Mouse (Mus musculus): ENCODE data around the gene Tas2r110. TPM values are rescaled to one million over a fixed set of nuclear protein-coding genes. Genes with fewer than 3 reads are reported as not detected.

Tas2r110 gene
- not detected in 2 replicates for polyA plus RNA-seq (2012; rRNA removed)
- polyA plus RNA-seq (2014; fragmentation: Nextera tagmentation; extraction: Ambion mirVana), result not detected in 2 replicates

DNA sequence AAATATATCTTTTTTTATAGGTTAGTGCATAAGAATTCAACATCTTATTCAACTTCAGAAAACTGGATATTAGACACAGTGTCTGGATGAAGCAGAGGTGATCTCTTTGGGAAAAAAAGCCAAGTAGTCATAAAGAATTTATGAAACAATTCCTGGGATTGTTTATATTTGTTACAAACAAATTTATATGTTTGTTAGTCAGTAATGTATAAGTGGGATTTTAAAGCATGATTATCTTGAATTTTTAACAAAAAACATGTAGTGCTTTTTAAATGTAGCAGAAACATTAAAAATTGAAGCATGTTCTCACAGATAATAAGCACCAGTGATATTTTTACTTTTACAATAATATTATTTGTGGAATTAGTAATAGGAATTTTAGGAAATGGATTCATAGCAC, at the start of gene Tas2r110:
TSS of gene Tas2r110 (plus strand) at position 301 of the 400 bp plus-strand sequence.
- TF ChIP-seq CTCF (IDR thresholded peaks at IDR 0.05; ENCODE audit: low read depth) (no peak), EP300 (IDR thresholded peaks at IDR 0.05; ENCODE audit: low read depth) (no peak)
- Histone ChIP-seq H3K27me3 (ENCODE audit: control insufficient read depth, insufficient read depth, low read length) (no peaks in the 10 kb centered on the region), H3K9me3 (ENCODE audit: control insufficient read depth, low read length) (no peaks in the 10 kb centered on the region), H3K4me1 (replicated peaks; ENCODE audit: control insufficient read depth in 2 of 2, insufficient read depth in 2 of 2, low read length in 1 of 2) (no peaks in the 10 kb centered on the region), H3K27ac (no peak within 1 kb of the TSS), H3K9ac (replicated peaks) (no peak within 1 kb of the TSS), H3K36me3 (replicated peaks; ENCODE audit: control insufficient read depth, insufficient read depth, low read depth) (no peaks in the 10 kb centered on the region), H3K4me2 (ENCODE audit: low read depth) (no peak within 1 kb of the TSS), H3K4me3 (ENCODE audit: insufficient read depth in 1 of 2, low read depth in 2 of 2, low read length in 2 of 2) (no peak within 1 kb of the TSS)
- ATAC-seq (ENCODE audit: insufficient read depth) (no peak), DNase-seq (ENCODE audit: low read depth in 3 of 3, low spot score in 3 of 3) (no peak)

DNA sequence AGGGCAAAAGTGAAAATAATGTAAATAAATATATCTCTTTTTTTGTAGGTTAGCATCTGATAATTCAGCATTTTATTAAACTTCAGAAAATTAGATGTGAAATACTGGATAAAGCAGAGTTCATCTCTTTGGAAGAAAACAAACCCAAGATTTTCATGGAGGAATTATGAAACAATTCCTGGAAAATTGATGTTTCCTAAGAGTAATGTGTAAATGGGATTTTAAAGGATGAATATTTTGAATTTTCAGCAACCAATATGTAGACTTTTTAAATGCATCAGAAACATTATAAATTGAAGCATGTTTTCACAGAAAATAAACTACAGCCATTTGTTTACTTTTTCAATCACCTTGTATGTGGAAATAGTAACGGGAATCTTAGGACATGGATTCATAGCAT, 21.0 kb upstream of the Tas2r110 start, which contains the start of gene Tas2r123:
TSS of gene Tas2r123 (plus strand) at position 301 of the 400 bp plus-strand sequence.
- no peaks in the 10 kb centered on the region for H3K36me3 ChIP-seq (replicated peaks; ENCODE audit: control insufficient read depth, insufficient read depth, low read depth)
- H3K4me2 ChIP-seq (ENCODE audit: low read depth), result no peak within 1 kb of the TSS
- no peak within 1 kb of the TSS for H3K27ac ChIP-seq
- no peaks in the 10 kb centered on the region for H3K27me3 ChIP-seq (ENCODE audit: control insufficient read depth, insufficient read depth, low read length)
- TF ChIP-seq EP300 (IDR thresholded peaks at IDR 0.05; ENCODE audit: low read depth) (no peak), CTCF (IDR thresholded peaks at IDR 0.05; ENCODE audit: low read depth) (no peak)
- no peak within 1 kb of the TSS for H3K9ac ChIP-seq (replicated peaks)
- no peaks in the 10 kb centered on the region for H3K4me1 ChIP-seq (replicated peaks; ENCODE audit: control insufficient read depth in 2 of 2, insufficient read depth in 2 of 2, low read length in 1 of 2)
- DNase-seq (ENCODE audit: low read depth in 3 of 3, low spot score in 3 of 3) (no peak), ATAC-seq (ENCODE audit: insufficient read depth) (no peak)
- no peak within 1 kb of the TSS for H3K4me3 ChIP-seq (ENCODE audit: insufficient read depth in 1 of 2, low read depth in 2 of 2, low read length in 2 of 2)
- whole genome bisulfite sequencing (ENCODE audit: insufficient replicate concordance), result 63% methylated on average over 1 of the region's 1 CpGs
- no peaks in the 10 kb centered on the region for H3K9me3 ChIP-seq (ENCODE audit: control insufficient read depth, low read length)

DNA sequence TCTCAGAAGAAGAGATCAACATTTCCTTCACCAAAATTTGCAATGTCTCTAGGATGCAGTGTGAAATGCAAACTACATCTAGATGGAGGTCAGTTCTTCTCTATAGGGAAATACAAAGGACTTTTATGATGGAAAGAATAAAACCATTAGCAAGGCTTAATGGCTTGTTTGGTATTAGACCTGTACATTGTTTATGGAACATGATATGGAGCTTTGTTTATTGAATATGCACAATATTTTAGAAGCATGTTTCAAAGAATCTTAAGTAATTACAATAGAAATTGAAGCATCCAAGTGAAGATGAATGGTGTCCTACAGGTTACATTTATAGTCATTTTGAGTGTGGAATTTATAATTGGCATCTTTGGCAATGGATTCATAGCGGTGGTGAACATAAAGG, 12.7 kb upstream of the Tas2r110 start, which contains the start of gene Tas2r116:
TSS of gene Tas2r116 (plus strand) at position 301 of the 400 bp plus-strand sequence.
- no peaks in the 10 kb centered on the region for H3K36me3 ChIP-seq (replicated peaks; ENCODE audit: control insufficient read depth, insufficient read depth, low read depth)
- 46% methylated on average over 1 of the region's 1 CpGs for WGBS (ENCODE audit: insufficient replicate concordance)
- DNase-seq (ENCODE audit: low read depth in 3 of 3, low spot score in 3 of 3), result no peak
- TF ChIP-seq CTCF (IDR thresholded peaks at IDR 0.05; ENCODE audit: low read depth), result no peak
- TF ChIP-seq EP300 (IDR thresholded peaks at IDR 0.05; ENCODE audit: low read depth), result no peak
- H3K27me3 ChIP-seq (ENCODE audit: control insufficient read depth, insufficient read depth, low read length), result no peaks in the 10 kb centered on the region
- no peak within 1 kb of the TSS for H3K4me2 ChIP-seq (ENCODE audit: low read depth)
- H3K27ac ChIP-seq, result no peak within 1 kb of the TSS
- ATAC-seq (ENCODE audit: insufficient read depth), result no peak
- no peaks in the 10 kb centered on the region for H3K9me3 ChIP-seq (ENCODE audit: control insufficient read depth, low read length)
- H3K9ac ChIP-seq (replicated peaks), result no peak within 1 kb of the TSS
- no peak within 1 kb of the TSS for H3K4me3 ChIP-seq (ENCODE audit: insufficient read depth in 1 of 2, low read depth in 2 of 2, low read length in 2 of 2)
- H3K4me1 ChIP-seq (replicated peaks; ENCODE audit: control insufficient read depth in 2 of 2, insufficient read depth in 2 of 2, low read length in 1 of 2), result no peaks in the 10 kb centered on the region

DNA sequence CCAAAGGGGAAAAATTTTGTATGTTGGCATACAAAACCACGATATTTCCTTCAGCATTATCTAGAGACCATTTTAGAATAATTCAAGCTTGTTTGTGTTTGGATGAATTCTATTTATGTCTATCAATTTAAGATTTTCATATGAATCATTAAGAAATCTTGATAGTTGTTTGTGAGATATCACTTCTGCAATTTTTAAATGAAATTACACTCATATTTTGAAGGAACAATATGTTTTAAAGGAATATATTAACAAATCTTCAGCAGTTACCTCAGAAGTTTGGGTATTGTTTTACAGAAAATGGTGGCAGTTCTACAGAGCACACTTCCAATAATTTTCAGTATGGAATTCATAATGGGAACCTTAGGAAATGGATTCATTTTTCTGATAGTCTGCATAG, 24.9 kb downstream of the Tas2r110 start, which contains the start of gene Tas2r113:
TSS of gene Tas2r113 (plus strand) at position 301 of the 400 bp plus-strand sequence.
- Histone ChIP-seq H3K9ac (replicated peaks) (no peak within 1 kb of the TSS), H3K4me2 (ENCODE audit: low read depth) (no peak within 1 kb of the TSS), H3K4me3 (ENCODE audit: insufficient read depth in 1 of 2, low read depth in 2 of 2, low read length in 2 of 2) (no peak within 1 kb of the TSS), H3K4me1 (replicated peaks; ENCODE audit: control insufficient read depth in 2 of 2, insufficient read depth in 2 of 2, low read length in 1 of 2) (no peaks in the 10 kb centered on the region), H3K36me3 (replicated peaks; ENCODE audit: control insufficient read depth, insufficient read depth, low read depth) (no peaks in the 10 kb centered on the region), H3K27me3 (ENCODE audit: control insufficient read depth, insufficient read depth, low read length) (no peaks in the 10 kb centered on the region), H3K9me3 (ENCODE audit: control insufficient read depth, low read length) (no peaks in the 10 kb centered on the region), H3K27ac (no peak within 1 kb of the TSS)
- no peak for ATAC-seq (ENCODE audit: insufficient read depth)
- 48% methylated on average over 1 of the region's 1 CpGs for WGBS (ENCODE audit: insufficient replicate concordance)
- DNase-seq (ENCODE audit: low read depth in 3 of 3, low spot score in 3 of 3), result no peak
- TF ChIP-seq CTCF (IDR thresholded peaks at IDR 0.05; ENCODE audit: low read depth), result no peak
- no peak for TF ChIP-seq EP300 (IDR thresholded peaks at IDR 0.05; ENCODE audit: low read depth)

DNA sequence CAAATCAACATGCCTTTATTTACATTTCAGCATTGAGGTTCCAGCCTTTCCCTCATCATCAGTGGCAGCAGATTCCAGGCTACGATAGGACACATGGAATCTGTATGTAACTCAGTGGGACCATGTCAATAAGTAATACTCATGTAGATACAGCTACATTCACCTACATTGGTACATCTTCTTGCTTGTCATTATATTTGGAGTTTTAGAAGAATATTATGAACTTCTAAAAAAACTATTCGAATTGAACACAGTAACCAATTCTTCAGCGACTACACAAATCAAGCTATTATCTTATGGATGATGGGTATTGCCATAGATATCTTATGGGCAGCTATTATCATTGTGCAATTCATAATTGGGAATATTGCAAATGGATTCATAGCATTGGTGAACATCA, 41.5 kb downstream of the Tas2r110 start, which contains the start of gene Tas2r125:
TSS of gene Tas2r125 (plus strand) at position 301 of the 400 bp plus-strand sequence.
- Histone ChIP-seq H3K27me3 (ENCODE audit: control insufficient read depth, insufficient read depth, low read length) (no peaks in the 10 kb centered on the region), H3K4me3 (ENCODE audit: insufficient read depth in 1 of 2, low read depth in 2 of 2, low read length in 2 of 2) (no peak within 1 kb of the TSS), H3K9ac (replicated peaks) (no peak within 1 kb of the TSS), H3K4me2 (ENCODE audit: low read depth) (no peak within 1 kb of the TSS), H3K27ac (no peak within 1 kb of the TSS), H3K36me3 (replicated peaks; ENCODE audit: control insufficient read depth, insufficient read depth, low read depth) (no peaks in the 10 kb centered on the region), H3K9me3 (ENCODE audit: control insufficient read depth, low read length) (no peaks in the 10 kb centered on the region), H3K4me1 (replicated peaks; ENCODE audit: control insufficient read depth in 2 of 2, insufficient read depth in 2 of 2, low read length in 1 of 2) (no peaks in the 10 kb centered on the region)
- DNase-seq (ENCODE audit: low read depth in 3 of 3, low spot score in 3 of 3), result no peak
- TF ChIP-seq EP300 (IDR thresholded peaks at IDR 0.05; ENCODE audit: low read depth) (no peak), CTCF (IDR thresholded peaks at IDR 0.05; ENCODE audit: low read depth) (no peak)
- no peak for ATAC-seq (ENCODE audit: insufficient read depth)
- 65% methylated on average over 3 of the region's 3 CpGs for WGBS (ENCODE audit: insufficient replicate concordance)

Other genes with a start within 250 kb of the Tas2r110 start
- gene A630073D07Rik, start 216.5 kb upstream of the Tas2r110 start, polyA plus RNA-seq (2012; rRNA removed), result not detected in 2 replicates
- gene A630073D07Rik, start 216.5 kb upstream of the Tas2r110 start, polyA plus RNA-seq (2014; fragmentation: Nextera tagmentation; extraction: Ambion mirVana), result not detected in 2 replicates
- gene Tas2r120, start 211.1 kb upstream of the Tas2r110 start, polyA plus RNA-seq (2012; rRNA removed), result not detected in 2 replicates
- not detected in 2 replicates for gene Tas2r120, start 211.1 kb upstream of the Tas2r110 start, polyA plus RNA-seq (2014; fragmentation: Nextera tagmentation; extraction: Ambion mirVana)
- gene Tas2r121, start 167.0 kb upstream of the Tas2r110 start, polyA plus RNA-seq (2012; rRNA removed), result not detected in 2 replicates
- gene Tas2r121, start 167.0 kb upstream of the Tas2r110 start, polyA plus RNA-seq (2014; fragmentation: Nextera tagmentation; extraction: Ambion mirVana), result not detected in 2 replicates
- gene Tas2r122, start 156.1 kb upstream of the Tas2r110 start, polyA plus RNA-seq (2012; rRNA removed), result not detected in 2 replicates
- not detected in 2 replicates for gene Tas2r122, start 156.1 kb upstream of the Tas2r110 start, polyA plus RNA-seq (2014; fragmentation: Nextera tagmentation; extraction: Ambion mirVana)
- not detected in 2 replicates for gene Tas2r115, start 130.0 kb upstream of the Tas2r110 start, polyA plus RNA-seq (2012; rRNA removed)
- gene Tas2r115, start 130.0 kb upstream of the Tas2r110 start, polyA plus RNA-seq (2014; fragmentation: Nextera tagmentation; extraction: Ambion mirVana), result not detected in 2 replicates
- not detected in 2 replicates for gene Tas2r124, start 113.3 kb upstream of the Tas2r110 start, polyA plus RNA-seq (2012; rRNA removed)
- gene Tas2r124, start 113.3 kb upstream of the Tas2r110 start, polyA plus RNA-seq (2014; fragmentation: Nextera tagmentation; extraction: Ambion mirVana), result not detected in 2 replicates
- not detected in 2 replicates for gene Tas2r102, start 105.9 kb upstream of the Tas2r110 start, polyA plus RNA-seq (2012; rRNA removed)
- not detected in 2 replicates for gene Tas2r102, start 105.9 kb upstream of the Tas2r110 start, polyA plus RNA-seq (2014; fragmentation: Nextera tagmentation; extraction: Ambion mirVana)
- gene Tas2r136, start 89.8 kb upstream of the Tas2r110 start, polyA plus RNA-seq (2012; rRNA removed), result not detected in 2 replicates
- gene Tas2r136, start 89.8 kb upstream of the Tas2r110 start, polyA plus RNA-seq (2014; fragmentation: Nextera tagmentation; extraction: Ambion mirVana), result not detected in 2 replicates
- gene Tas2r117, start 65.2 kb upstream of the Tas2r110 start, polyA plus RNA-seq (2012; rRNA removed), result not detected in 2 replicates
- gene Tas2r117, start 65.2 kb upstream of the Tas2r110 start, polyA plus RNA-seq (2014; fragmentation: Nextera tagmentation; extraction: Ambion mirVana), result not detected in 2 replicates
- gene Tas2r123, start 20.9 kb upstream of the Tas2r110 start, polyA plus RNA-seq (2012; rRNA removed), result not detected in 2 replicates
- gene Tas2r123, start 20.9 kb upstream of the Tas2r110 start, polyA plus RNA-seq (2014; fragmentation: Nextera tagmentation; extraction: Ambion mirVana), result not detected in 2 replicates
- not detected in 2 replicates for gene Tas2r116, start 12.6 kb upstream of the Tas2r110 start, polyA plus RNA-seq (2012; rRNA removed)
- gene Tas2r116, start 12.6 kb upstream of the Tas2r110 start, polyA plus RNA-seq (2014; fragmentation: Nextera tagmentation; extraction: Ambion mirVana), result not detected in 2 replicates
- not detected in 2 replicates for gene Tas2r113, start 25.0 kb downstream of the Tas2r110 start, polyA plus RNA-seq (2012; rRNA removed)
- not detected in 2 replicates for gene Tas2r113, start 25.0 kb downstream of the Tas2r110 start, polyA plus RNA-seq (2014; fragmentation: Nextera tagmentation; extraction: Ambion mirVana)
- gene Tas2r125, start 41.6 kb downstream of the Tas2r110 start, polyA plus RNA-seq (2012; rRNA removed), result not detected in 2 replicates
- gene Tas2r125, start 41.6 kb downstream of the Tas2r110 start, polyA plus RNA-seq (2014; fragmentation: Nextera tagmentation; extraction: Ambion mirVana), result not detected in 2 replicates
- gene Tas2r129, start 83.1 kb downstream of the Tas2r110 start, polyA plus RNA-seq (2012; rRNA removed), result not detected in 2 replicates
- gene Tas2r129, start 83.1 kb downstream of the Tas2r110 start, polyA plus RNA-seq (2014; fragmentation: Nextera tagmentation; extraction: Ambion mirVana), result not detected in 2 replicates
- not detected in 2 replicates for gene Tas2r131, start 89.9 kb downstream of the Tas2r110 start, polyA plus RNA-seq (2012; rRNA removed)
- not detected in 2 replicates for gene Tas2r131, start 89.9 kb downstream of the Tas2r110 start, polyA plus RNA-seq (2014; fragmentation: Nextera tagmentation; extraction: Ambion mirVana)
- gene Tas2r109, start 113.0 kb downstream of the Tas2r110 start, polyA plus RNA-seq (2012; rRNA removed), result not detected in 2 replicates
- not detected in 2 replicates for gene Tas2r109, start 113.0 kb downstream of the Tas2r110 start, polyA plus RNA-seq (2014; fragmentation: Nextera tagmentation; extraction: Ambion mirVana)
- not detected in 2 replicates for gene Tas2r103, start 169.1 kb downstream of the Tas2r110 start, polyA plus RNA-seq (2012; rRNA removed)
- gene Tas2r103, start 169.1 kb downstream of the Tas2r110 start, polyA plus RNA-seq (2014; fragmentation: Nextera tagmentation; extraction: Ambion mirVana), result not detected in 2 replicates
- not detected in 2 replicates for gene Tas2r140, start 187.8 kb downstream of the Tas2r110 start, polyA plus RNA-seq (2012; rRNA removed)
- not detected in 2 replicates for gene Tas2r140, start 187.8 kb downstream of the Tas2r110 start, polyA plus RNA-seq (2014; fragmentation: Nextera tagmentation; extraction: Ambion mirVana)
- 7.3 and 9.3 TPM in 2 replicates for gene Smim10l1, start 236.9 kb downstream of the Tas2r110 start, polyA plus RNA-seq (2012; rRNA removed)
- gene Smim10l1, start 236.9 kb downstream of the Tas2r110 start, polyA plus RNA-seq (2014; fragmentation: Nextera tagmentation; extraction: Ambion mirVana), result 19.2 and 20.3 TPM in 2 replicates

Data from liver, embryonic 14.5 days (tissue).